Mouse (Mus musculus) hematopoietic stem cell, adult 5-6 weeks (primary cell): ENCODE results near the gene Myo1b. TPM values are rescaled to one million over a fixed set of nuclear protein-coding genes. Genes with fewer than 3 reads are reported as not detected.
"Not testable (repeated sequence)": the region's sequence is repeated elsewhere in the genome, so short reads cannot be mapped to it uniquely, and the experiment has no call there.

Experiments
- ATAC-seq, 2 experiments: fragments of 125-278 bp in 1 of 2; replicated peaks in 1 of 2; 2 replicates each; pipeline ENCODE4 v1.8.0; 2016 to 2017; ENCODE audit warnings: inconsistent platforms in 2 of 2, mild to moderate bottlenecking in 2 of 2, moderate number of reproducible peaks in 2 of 2, low read depth in 1 of 2, moderate TSS enrichment in 1 of 2; ENCODE audit not compliant: low FRiP score in 2 of 2, poor library complexity in 2 of 2, severe bottlenecking in 2 of 2, insufficient read depth in 1 of 2, low TSS enrichment in 1 of 2
- total RNA-seq: library from RNA; stranded (forward); fragments of 172-1452, 232-1000 nt; gene quantifications from 2 replicates; pipeline ENCODE4 v1.2.3, GENCODE M21; 2017

Myo1b gene
- total RNA-seq, 1 experiment from 2014 or later, result 2.7 TPM

DNA sequence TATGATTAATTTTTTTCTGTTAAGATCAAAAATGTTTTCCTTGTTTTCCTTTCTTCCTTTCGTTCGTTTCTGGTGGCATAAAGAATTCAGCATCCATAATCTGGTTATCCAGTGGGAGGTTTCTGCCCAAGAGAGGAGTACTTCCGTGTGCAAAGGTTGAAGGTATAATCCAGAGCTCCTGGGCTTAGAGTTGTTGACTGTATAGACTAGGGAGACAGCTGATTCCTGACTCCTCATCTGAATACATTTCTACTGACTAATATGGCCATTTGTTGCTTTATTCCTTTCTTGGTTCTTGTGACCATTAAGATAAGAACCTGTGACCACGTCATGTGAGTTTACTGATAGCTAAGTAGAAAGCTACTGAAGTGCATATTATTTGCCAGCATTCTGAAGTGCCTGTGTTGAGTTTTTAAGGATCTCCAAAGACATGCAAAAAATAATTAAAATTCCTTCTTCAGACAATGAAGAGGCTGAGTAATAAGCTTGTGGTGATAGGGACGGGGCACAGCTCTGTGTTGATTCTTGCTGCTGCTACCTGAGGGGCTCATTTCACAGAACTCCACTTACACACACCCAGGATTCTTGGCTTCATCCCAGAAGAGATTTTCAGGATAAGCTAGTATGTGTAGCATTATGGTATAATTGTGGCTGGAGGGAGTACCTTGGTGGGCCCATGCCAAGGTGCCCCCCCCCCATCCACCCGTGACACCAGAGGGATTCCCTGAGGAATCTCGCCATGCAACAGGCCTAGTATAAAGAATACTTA, 43.2 kb downstream of the Myo1b start:
- no peak for ATAC-seq

DNA sequence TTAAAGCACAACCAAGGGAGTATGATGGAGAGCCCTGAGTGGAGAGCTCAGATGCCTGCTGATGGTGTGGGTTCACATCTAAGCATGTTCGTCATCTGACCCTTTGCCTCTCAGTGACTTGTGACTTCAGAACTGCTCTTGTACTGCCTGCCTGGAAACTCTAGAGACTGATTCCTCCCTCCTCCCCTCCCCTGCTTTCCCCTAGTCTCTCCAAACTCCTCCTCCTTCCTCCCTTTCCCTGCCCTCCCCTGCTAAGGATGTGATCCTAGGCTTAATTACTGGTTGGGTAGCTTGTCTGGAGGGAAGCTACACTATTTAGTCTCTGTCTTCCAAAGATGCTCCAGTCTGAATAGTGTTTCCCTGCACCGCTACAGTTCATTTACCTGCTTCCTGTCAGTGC, 44.6 kb downstream of the Myo1b start:
- ATAC-seq, result not testable (repeated sequence)

DNA sequence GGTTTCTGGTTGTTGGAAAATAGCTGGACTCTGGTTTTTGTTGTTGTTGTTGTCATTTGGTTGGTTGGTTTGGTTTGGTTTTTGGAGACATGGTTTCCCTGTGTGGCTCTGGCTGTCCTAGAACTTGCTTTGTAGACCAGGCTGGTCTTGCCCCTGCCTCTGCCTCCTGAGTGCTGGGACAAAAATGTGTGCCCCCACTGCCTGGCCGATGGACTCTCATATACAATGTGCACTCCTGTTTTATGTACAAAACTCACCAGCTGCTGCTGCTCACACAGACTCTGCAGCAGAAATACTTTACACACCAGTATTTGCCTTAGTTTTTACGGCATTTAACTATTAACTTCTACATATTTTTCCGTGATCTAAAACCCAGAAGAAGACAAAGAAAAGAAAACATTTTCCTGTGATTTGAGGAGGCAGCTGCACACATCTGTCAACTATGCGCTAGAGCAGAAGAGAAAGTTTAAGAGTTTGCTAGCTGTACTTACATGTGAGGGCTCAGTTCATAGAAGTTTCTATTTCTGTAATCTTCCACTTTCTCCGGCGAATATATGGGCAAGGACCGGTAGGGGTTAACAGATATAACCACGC, 52.9 kb downstream of the Myo1b start:
- ATAC-seq, result no peak

DNA sequence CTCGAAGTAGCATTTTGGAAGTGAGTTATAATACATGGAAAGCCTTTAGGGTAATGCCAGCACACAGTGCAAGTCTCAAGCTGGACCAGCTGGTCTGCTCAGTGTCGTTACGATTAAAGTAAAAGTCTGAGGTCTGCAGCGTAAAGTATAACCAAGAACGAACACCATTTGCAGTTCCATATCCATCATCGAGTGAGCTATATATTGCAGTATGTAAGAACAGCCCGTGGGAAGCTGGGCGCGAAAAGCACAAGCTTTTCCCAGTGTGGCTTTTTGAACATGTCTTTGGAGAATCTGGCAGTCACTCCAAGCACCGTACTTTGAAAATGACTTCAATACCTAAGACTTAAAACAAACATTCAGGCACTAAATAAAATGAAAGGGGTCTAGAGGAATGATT, 55.0 kb downstream of the Myo1b start:
- no peak for ATAC-seq

DNA sequence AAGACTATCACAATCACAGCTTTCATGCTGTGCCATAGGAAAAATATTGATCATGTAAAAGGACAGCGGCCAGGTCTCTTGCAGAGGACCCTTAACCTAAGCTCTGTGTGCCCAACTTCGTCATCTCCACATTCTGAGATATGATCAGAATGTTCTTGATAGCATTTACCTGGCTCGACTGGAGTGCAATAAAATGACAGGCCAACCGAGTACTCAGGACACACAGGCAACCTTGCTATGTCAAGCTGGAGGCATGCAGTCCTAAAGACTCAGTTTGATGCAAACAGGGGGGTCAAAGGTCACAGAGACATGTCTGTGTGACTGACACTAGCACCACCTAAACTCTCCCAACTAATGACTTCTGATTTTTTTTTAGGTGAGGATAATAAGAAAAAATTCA, 58.9 kb downstream of the Myo1b start:
- ATAC-seq, result no peak

DNA sequence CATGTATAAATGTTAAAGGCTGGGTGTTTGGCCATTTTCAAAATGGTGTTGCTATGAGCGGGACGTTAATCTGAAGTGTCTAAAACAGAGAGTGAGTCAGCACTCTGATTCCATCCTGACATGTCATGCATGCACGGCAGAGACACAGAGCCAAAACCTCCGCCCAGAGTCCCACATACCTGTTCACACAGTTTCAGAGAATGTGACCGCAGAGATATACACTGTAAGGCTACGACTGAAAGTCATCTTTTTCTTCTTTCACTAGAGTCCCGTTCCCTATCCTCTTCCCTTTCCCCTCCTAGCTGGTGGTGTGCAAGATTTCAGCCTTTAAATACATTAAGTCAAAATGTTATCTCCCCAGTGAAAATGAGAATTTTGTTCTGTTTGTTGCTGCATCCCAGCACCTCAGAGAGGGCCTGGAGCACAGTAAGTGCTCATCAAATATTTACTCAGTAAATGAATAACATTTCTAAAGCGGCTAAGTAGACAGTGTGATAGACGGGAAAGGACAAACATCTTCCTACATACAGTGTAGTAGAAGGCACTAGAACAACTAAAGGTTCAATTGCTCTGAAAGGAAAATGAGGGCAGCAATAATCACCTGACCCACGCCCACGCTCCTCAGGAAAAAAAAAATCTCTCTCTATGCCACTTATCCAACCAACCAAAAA, 59.5 kb downstream of the Myo1b start:
- ATAC-seq, result no peak

DNA sequence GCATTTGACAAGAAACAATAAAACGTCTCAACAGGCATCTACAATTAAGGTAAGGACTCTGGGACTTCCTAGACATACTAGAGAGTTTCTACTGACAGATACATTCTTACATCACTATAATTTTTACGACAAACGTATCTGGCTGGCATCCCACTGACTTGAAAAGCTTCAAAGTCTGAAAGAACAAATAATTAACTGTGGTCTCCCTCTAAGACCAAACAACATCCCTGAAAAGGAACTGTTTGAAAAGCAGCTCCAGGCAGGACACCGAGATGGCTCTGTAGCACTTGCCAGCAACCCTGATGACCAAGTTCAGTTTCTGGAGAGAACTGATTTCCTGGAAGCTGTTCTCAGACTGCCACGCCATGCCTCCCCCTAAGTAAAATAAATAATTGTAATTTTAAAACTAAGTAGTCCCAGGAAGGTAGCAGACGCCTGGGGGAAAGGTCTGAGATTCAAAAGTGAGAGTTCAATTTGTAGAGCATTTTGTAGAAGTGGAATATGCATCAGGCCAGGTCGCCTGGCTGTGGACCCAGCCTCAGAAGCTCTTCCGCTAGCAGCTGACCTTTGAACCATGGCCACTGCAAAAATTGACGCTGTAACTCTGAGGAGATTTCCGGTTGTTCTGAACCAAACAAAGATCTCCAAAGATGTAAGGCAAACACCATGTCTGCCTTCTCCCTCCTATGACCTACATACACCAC, 60.2 kb downstream of the Myo1b start:
- no peak for ATAC-seq

DNA sequence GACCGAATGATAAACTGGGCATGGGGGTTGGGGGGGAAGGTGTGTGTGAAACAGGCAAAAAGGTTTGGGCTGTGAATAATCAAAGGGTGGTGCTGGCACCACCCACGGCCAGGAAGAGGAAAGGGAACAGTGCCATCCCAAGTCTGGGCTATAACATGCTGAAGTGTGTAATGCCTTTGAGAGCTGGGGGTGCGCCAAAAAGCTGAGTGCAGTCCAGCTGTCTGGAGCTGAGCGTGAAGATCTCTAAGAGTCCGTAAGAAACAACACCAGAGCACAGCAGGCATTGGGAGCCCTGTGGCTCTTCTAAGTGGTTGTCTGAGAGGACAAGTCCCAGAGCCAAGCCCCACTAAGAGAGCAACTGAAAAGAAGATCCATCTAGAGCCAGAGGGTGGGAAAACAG, 63.6 kb downstream of the Myo1b start:
- ATAC-seq, result no peak

DNA sequence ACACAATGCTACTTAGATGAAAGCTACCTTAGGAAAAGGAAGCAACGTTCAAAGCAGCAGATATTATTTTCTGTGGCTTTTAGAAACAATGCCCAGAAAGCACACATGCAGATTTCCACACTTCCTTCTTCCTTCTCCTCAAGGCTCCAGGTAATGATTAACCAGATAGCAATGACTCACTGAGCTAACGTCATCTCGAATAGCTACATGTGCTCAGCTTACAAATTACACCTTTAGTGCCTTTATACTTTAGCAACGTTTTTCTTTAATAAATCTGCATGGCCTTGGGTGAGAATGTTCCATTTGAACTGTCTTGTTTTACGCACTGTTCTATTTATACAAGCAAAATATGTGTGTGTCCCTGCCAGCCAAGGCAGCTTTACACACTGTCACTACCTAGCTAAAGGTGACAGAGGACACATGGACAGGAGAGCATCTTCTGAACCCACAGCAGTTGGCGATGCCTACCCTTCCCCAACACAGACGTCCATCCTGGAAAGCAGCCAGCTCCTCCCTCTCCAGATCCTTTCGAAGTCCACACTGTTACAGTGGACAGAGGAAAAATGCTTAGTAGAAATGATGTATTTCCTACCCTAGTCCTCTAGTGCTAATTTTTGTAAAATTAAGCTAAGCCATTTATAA, 66.2 kb downstream of the Myo1b start:
- no peak for ATAC-seq

DNA sequence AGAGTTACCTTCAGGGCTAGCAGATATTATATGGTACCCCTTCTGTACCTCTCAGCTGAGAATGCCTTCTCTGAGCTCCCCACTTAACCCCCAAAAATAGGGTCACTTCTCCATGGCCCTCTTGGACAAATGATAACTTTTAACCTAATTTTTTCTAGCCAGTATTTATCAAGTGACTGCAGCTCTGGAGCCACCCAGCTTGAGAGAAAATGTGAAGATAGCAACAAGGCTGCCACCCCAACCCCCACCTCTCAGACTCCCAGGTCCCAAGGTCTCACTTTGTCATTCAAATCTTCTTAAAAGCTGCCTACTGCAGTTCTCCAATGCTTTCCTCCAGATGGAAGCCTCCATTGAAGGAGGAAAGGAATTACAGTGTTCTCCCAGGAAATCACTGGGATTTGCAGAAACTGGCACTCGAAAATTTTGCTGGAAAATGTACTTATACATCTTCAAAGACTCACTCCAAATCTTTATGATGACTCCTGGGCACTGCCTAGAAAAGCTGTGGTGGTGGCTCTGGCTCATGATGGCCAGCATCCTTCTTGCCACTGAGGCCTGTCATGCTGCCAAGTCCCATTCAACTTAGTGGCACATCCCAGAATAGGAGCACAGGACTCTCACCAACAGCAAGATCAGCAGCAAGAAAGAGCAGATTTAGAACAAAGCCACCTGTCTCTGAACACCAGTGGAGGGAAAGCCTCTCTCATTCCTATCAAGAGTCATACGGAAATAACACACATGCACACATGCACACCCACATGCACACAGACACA, 70.4 kb downstream of the Myo1b start:
- no peak for ATAC-seq

DNA sequence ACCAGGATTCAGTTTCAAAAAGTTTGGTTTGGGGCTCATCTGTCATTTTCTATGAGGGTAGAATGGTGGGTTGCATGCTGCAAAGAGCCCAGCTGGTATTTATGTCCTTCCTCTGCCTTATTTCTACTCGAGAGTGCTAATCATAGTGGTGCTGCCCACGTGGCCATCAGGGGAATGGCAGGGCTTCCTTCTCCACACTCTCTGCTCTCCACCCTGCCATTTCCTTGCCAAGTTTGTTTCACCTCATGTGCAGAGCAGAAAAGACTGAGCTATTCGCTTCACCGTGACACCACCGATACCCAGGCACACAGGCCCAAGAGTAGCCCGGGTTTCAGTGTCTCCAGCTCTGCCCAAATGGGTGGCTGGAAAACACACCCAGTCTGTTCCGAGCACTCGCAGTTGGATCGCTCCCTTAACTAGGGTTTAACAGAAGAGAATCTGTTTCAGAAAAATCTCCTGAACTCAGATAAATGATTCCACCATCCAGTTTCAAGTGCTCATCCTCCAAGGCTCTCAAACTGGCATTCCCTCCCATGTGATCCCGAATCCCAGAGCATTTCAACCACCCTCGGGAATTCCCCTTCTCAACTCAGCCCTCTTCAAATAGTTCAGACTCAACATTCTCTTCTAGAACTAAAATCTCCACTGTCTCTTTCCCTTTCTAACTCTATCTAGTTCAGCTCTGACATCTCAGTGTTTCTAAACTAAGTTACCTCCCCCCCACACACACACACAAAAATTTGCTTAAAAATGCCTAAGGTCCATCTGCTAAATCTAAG, 77.8 kb downstream of the Myo1b start:
- ATAC-seq, result peak; percentile 83 to 86

DNA sequence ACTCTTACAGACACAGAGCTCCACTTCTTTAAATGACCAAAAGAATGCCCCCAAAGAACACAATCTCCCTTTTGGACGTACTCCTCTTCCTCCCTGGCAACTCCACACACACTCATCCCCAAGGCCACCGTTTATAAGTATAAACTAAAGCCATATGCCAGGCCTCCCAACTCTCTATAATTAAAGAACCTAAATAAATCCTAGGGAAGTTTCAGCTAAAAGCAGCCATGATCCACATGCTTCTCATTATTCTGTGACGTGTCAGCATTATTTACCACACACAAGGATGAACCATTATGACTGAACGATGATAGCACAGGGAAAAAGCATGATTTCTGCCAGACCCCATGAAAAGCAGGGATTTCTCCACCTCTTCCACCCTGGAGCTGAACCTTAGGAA, 78.6 kb downstream of the Myo1b start:
- ATAC-seq, result no peak

DNA sequence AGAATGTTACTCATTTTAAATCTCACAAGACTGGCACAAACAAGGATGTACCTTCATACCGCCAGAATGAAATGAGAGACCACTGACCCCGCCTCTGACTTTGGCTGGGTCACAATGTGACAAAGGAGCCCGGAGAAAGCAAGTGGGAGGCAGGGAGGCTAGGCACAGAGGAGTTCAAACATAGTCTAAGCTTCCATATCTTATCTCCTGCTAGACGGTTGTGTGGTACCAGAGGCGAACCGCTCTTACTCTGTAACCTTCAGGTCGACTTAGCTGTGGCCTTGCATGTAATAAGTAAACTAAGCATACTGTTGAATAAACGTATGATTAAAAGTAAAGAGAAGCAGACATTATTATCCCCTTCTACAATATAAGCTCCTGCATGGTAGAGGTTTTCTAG, 80.1 kb downstream of the Myo1b start:
- no peak for ATAC-seq

DNA sequence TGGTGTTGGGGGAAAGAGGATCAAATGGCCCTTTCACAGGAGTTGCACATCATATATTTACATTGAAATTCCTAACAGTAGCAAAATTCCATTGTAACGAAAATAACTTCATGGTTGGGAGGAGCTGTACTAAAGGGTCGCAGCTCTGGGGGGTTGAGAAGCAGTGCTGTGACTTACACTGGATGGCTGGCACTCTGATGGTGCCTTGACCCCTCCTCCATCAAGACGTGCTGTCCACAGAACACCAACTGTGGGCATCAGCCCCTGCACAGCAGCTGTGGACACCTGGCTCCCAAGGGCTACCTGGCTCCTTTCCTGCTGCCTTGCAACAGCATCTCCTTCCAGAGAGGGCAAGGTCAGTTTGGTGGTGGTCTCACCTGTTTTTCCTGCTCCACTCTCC, 81.8 kb downstream of the Myo1b start:
- ATAC-seq, result no peak

DNA sequence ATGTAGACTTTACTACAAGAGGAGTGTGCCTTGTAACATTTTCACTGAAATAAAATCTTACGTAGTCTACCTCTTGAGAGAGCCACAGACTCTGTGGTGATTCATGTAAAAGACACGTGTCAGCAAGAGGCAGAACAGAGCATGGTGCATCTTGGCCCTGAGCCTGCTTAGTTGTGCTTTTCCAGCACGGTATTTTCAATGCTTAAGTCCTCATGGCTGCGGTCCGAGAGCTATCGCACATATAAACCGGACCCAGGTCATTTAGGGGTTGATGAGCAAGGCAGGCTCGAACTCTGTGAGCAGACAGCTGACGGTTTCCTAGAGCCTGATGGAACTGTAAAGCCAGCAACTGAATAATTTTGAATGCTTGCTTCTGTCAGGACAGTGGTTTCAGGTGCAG, 86.5 kb downstream of the Myo1b start:
- ATAC-seq, result no peak

DNA sequence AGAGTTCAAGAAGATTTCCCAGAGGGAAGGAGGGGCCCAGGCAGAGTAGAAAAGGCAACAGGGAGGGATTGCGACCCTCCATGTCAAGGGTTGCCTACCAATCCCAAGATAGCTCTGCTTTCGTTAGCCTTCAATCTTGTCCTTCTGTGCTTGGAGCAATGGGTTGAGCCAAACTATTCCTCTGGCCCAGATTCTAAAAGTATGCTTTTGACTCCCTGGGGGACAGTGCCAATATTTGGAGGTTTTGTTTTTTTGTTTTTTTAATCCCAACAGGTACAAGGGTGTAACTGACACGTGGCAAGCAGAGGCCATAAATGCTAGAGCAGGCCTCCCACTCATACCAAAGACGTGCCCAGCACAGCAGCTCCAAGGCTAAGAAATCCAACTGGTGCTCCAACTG, 93.3 kb downstream of the Myo1b start:
- ATAC-seq, result no peak
